Mouse (Mus musculus): ENCODE measurements around the gene Kcna4. TPM values are rescaled to one million over a fixed set of nuclear protein-coding genes. Genes with fewer than 3 reads are reported as not detected.
A peak's percentile ranks its signal among the peaks of the same experiment; 100 is the strongest.

The Kcna4 gene
- 1.6 TPM in 2 replicates for polyA plus RNA-seq (2016; fragmentation: Nextera tagmentation; extraction: Ambion mirVana)

- H3K4me2 ChIP-seq (replicated peaks), result peak within 1 kb of the TSS; percentile 93
- WGBS, result 5% methylated on average over 24 of the region's 24 CpGs
- no peaks in the 10 kb centered on the region for H3K36me3 ChIP-seq
- H3K4me1 ChIP-seq, result peaks cover 3% of the 10 kb centered on the region; the same call in 1 of the 2 replicates
- H3K9ac ChIP-seq, result peak within 1 kb of the TSS; percentile 48; the same call in 1 of the 2 replicates
- peak; percentile 96 for ATAC-seq (ENCODE audit: low FRiP score, low read depth)
- H3K4me3 ChIP-seq, result peak within 1 kb of the TSS; percentile 43
- no peaks in the 10 kb centered on the region for H3K9me3 ChIP-seq
- no peaks in the 10 kb centered on the region for H3K27me3 ChIP-seq (replicated peaks)
- no peak within 1 kb of the TSS for H3K27ac ChIP-seq
Observed at GRCm38 (mm10) chr2:107289990-107290696, at the start of gene Kcna4. Gene Kcna4, plus strand, starts transcription at chr2:107290639.

GRCm38 (mm10) chr2:107258091-107258490 is 32.3 kb upstream of the Kcna4 start:
- ATAC-seq (ENCODE audit: low FRiP score, low read depth), result no peak
- Histone ChIP-seq H3K9me3 (no peaks in the 10 kb centered on the region), H3K36me3 (no peaks in the 10 kb centered on the region), H3K9ac (no peak overlapping the region), H3K27ac (no peak overlapping the region), H3K4me3 (no peak overlapping the region), H3K27me3 (replicated peaks) (no peaks in the 10 kb centered on the region), H3K4me1 (no peaks in the 10 kb centered on the region), H3K4me2 (replicated peaks) (no peak overlapping the region)
- WGBS, result 81% methylated on average over 3 of the region's 3 CpGs

GRCm38 (mm10) chr2:107266251-107266650 is 24.2 kb upstream of the Kcna4 start:
- Histone ChIP-seq H3K9me3 (no peaks in the 10 kb centered on the region), H3K36me3 (no peaks in the 10 kb centered on the region), H3K27ac (no peak overlapping the region), H3K27me3 (replicated peaks) (no peaks in the 10 kb centered on the region), H3K4me1 (no peaks in the 10 kb centered on the region), H3K9ac (no peak overlapping the region), H3K4me2 (replicated peaks) (no peak overlapping the region), H3K4me3 (no peak overlapping the region)
- ATAC-seq (ENCODE audit: low FRiP score, low read depth), result no peak
- 73% methylated on average over 2 of the region's 2 CpGs for WGBS

GRCm38 (mm10) chr2:107270050-107270449 is 20.4 kb upstream of the Kcna4 start:
- no peak overlapping the region for H3K9ac ChIP-seq
- no peak overlapping the region for H3K4me2 ChIP-seq (replicated peaks)
- no peak for ATAC-seq (ENCODE audit: low FRiP score, low read depth)
- no peaks in the 10 kb centered on the region for H3K4me1 ChIP-seq
- no peak overlapping the region for H3K4me3 ChIP-seq
- WGBS, result 76% methylated on average over 3 of the region's 3 CpGs
- no peaks in the 10 kb centered on the region for H3K9me3 ChIP-seq
- no peaks in the 10 kb centered on the region for H3K27me3 ChIP-seq (replicated peaks)
- no peaks in the 10 kb centered on the region for H3K36me3 ChIP-seq
- no peak overlapping the region for H3K27ac ChIP-seq

- H3K9ac ChIP-seq, result peak overlapping the region; percentile 40; the same call in 1 of the 2 replicates
- no peaks in the 10 kb centered on the region for H3K27me3 ChIP-seq (replicated peaks)
Observed at GRCm38 (mm10) chr2:107290697-107291019, 219 bp downstream of the Kcna4 start.

GRCm38 (mm10) chr2:107291142-107291541 is 703 bp downstream of the Kcna4 start:
- ATAC-seq (ENCODE audit: low FRiP score, low read depth), result peak; percentile 62; the same call in 1 of the 2 replicates
- Histone ChIP-seq H3K9me3 (no peaks in the 10 kb centered on the region), H3K27me3 (replicated peaks) (no peaks in the 10 kb centered on the region), H3K4me3 (peak overlapping the region; percentile 43), H3K9ac (peak overlapping the region; percentile 48; the same call in 1 of the 2 replicates), H3K4me2 (replicated peaks) (peak overlapping the region; percentile 93), H3K27ac (no peak overlapping the region), H3K4me1 (peaks cover 3% of the 10 kb centered on the region; the same call in 1 of the 2 replicates), H3K36me3 (no peaks in the 10 kb centered on the region)
- WGBS, result 3% methylated on average over 16 of the region's 16 CpGs

More at GRCm38 (mm10) chr2:107290697-107291019, 219 bp downstream of the Kcna4 start:
- peaks cover 3% of the 10 kb centered on the region; the same call in 1 of the 2 replicates for H3K4me1 ChIP-seq
- under 1% methylated on average over 12 of the region's 12 CpGs for WGBS
- no peaks in the 10 kb centered on the region for H3K36me3 ChIP-seq
- ATAC-seq (ENCODE audit: low FRiP score, low read depth), result peak; percentile 69; the same call in 1 of the 2 replicates
- peak overlapping the region; percentile 43 for H3K4me3 ChIP-seq
- H3K4me2 ChIP-seq (replicated peaks), result peak overlapping the region; percentile 93
- H3K9me3 ChIP-seq, result no peaks in the 10 kb centered on the region
- H3K27ac ChIP-seq, result no peak overlapping the region

- no peak overlapping the region for H3K4me2 ChIP-seq (replicated peaks)
- H3K4me1 ChIP-seq, result peaks cover 3% of the 10 kb centered on the region; the same call in 1 of the 2 replicates
- no peak overlapping the region for H3K9ac ChIP-seq
- WGBS, result 93% methylated on average over 7 of the region's 7 CpGs
- H3K36me3 ChIP-seq, result no peaks in the 10 kb centered on the region
- no peaks in the 10 kb centered on the region for H3K9me3 ChIP-seq
- H3K4me3 ChIP-seq, result no peak overlapping the region
- no peak overlapping the region for H3K27ac ChIP-seq
- no peaks in the 10 kb centered on the region for H3K27me3 ChIP-seq (replicated peaks)
- ATAC-seq (ENCODE audit: low FRiP score, low read depth), result no peak
Observed at GRCm38 (mm10) chr2:107294521-107294920, 4.1 kb downstream of the Kcna4 start.

- Histone ChIP-seq H3K36me3 (no peaks in the 10 kb centered on the region), H3K9me3 (no peaks in the 10 kb centered on the region), H3K4me3 (no peak overlapping the region), H3K4me1 (no peaks in the 10 kb centered on the region), H3K27ac (no peak overlapping the region), H3K9ac (no peak overlapping the region), H3K27me3 (replicated peaks) (no peaks in the 10 kb centered on the region), H3K4me2 (replicated peaks) (no peak overlapping the region)
- 92% methylated on average over 4 of the region's 4 CpGs for WGBS
- no peak for ATAC-seq (ENCODE audit: low FRiP score, low read depth)
Observed at GRCm38 (mm10) chr2:107301886-107302285, 11.4 kb downstream of the Kcna4 start.

- no peaks in the 10 kb centered on the region for H3K36me3 ChIP-seq
- WGBS, result 91% methylated on average over 3 of the region's 3 CpGs
- no peaks in the 10 kb centered on the region for H3K4me1 ChIP-seq
- H3K9ac ChIP-seq, result no peak overlapping the region
- no peak for ATAC-seq (ENCODE audit: low FRiP score, low read depth)
- H3K27me3 ChIP-seq (replicated peaks), result no peaks in the 10 kb centered on the region
- H3K4me3 ChIP-seq, result no peak overlapping the region
- H3K4me2 ChIP-seq (replicated peaks), result no peak overlapping the region
- H3K9me3 ChIP-seq, result no peaks in the 10 kb centered on the region
- H3K27ac ChIP-seq, result no peak overlapping the region
Observed at GRCm38 (mm10) chr2:107304707-107305106, 14.3 kb downstream of the Kcna4 start.

GRCm38 (mm10) chr2:107306077-107306476 is 15.6 kb downstream of the Kcna4 start:
- 83% methylated on average over 4 of the region's 4 CpGs for WGBS
- Histone ChIP-seq H3K27me3 (replicated peaks) (no peaks in the 10 kb centered on the region), H3K9ac (no peak overlapping the region), H3K4me3 (no peak overlapping the region), H3K4me1 (no peaks in the 10 kb centered on the region), H3K4me2 (replicated peaks) (no peak overlapping the region), H3K36me3 (no peaks in the 10 kb centered on the region), H3K27ac (no peak overlapping the region), H3K9me3 (no peaks in the 10 kb centered on the region)
- ATAC-seq (ENCODE audit: low FRiP score, low read depth), result no peak

- H3K4me1 ChIP-seq, result no peaks in the 10 kb centered on the region
- H3K36me3 ChIP-seq, result no peaks in the 10 kb centered on the region
- ATAC-seq (ENCODE audit: low FRiP score, low read depth), result no peak
- no peak overlapping the region for H3K4me3 ChIP-seq
- no peak overlapping the region for H3K4me2 ChIP-seq (replicated peaks)
- H3K27me3 ChIP-seq (replicated peaks), result no peaks in the 10 kb centered on the region
- H3K9ac ChIP-seq, result no peak overlapping the region
- H3K27ac ChIP-seq, result no peak overlapping the region
- no peaks in the 10 kb centered on the region for H3K9me3 ChIP-seq
Observed at GRCm38 (mm10) chr2:107318636-107319035, 28.2 kb downstream of the Kcna4 start.

- H3K27me3 ChIP-seq (replicated peaks), result no peaks in the 10 kb centered on the region
- H3K4me3 ChIP-seq, result no peak overlapping the region
- H3K9ac ChIP-seq, result no peak overlapping the region
- H3K4me2 ChIP-seq (replicated peaks), result no peak overlapping the region
- H3K27ac ChIP-seq, result no peak overlapping the region
- no peak for ATAC-seq (ENCODE audit: low FRiP score, low read depth)
- H3K4me1 ChIP-seq, result no peaks in the 10 kb centered on the region
- H3K9me3 ChIP-seq, result no peaks in the 10 kb centered on the region
- H3K36me3 ChIP-seq, result no peaks in the 10 kb centered on the region
- WGBS, result 33% methylated on average over 4 of the region's 4 CpGs
Observed at GRCm38 (mm10) chr2:107321596-107322226, 31.3 kb downstream of the Kcna4 start.
